Mouse (Mus musculus) forebrain, embryonic 14.5 days (tissue): Measurements from ENCODE around the gene 4930564D02Rik. TPM values are rescaled to one million over a fixed set of nuclear protein-coding genes. Genes with fewer than 3 reads are reported as not detected.

Experiments used
- ATAC-seq: fragments of 200-750 bp; cut with Nextera tagmentation; 2 replicates; pipeline ENCODE4 v1.8.0; 2017; ENCODE audit warnings: mild to moderate bottlenecking, moderate library complexity
- DNase-seq: peaks from one replicate; pipeline ENCODE4 v3.0.0-alpha.2; 2015; ENCODE audit warnings: low spot score
- H3K27ac ChIP-seq: fragments of 300-500 bp; sonication (generic); 2 replicates; pipeline ENCODE4 v1.5.1; 2014; ENCODE audit warnings: low read depth, mild to moderate bottlenecking, control low read depth, low read length, moderate library complexity
- H3K27me3 ChIP-seq: fragments of 300-500 bp; sonication (generic); replicated peaks from 2 replicates; pipeline ENCODE4 v1.6.1; 2014; ENCODE audit warnings: low read length, control low read depth, mixed read lengths; ENCODE audit not compliant: control insufficient read depth, insufficient read depth
- H3K36me3 ChIP-seq: fragments of 300-500 bp; sonication (generic); 2 replicates; pipeline ENCODE4 v1.6.1; 2014; ENCODE audit warnings: low read length, control low read depth; ENCODE audit not compliant: control insufficient read depth, insufficient read depth
- H3K4me1 ChIP-seq: fragments of 300-500 bp; sonication (generic); 2 replicates; pipeline ENCODE4 v1.6.1; 2014; ENCODE audit warnings: antibody characterized with exemption, low read length, control low read depth; ENCODE audit not compliant: control insufficient read depth, insufficient read depth
- H3K4me2 ChIP-seq: fragments of 300-500 bp; sonication (generic); 2 replicates; pipeline ENCODE4 v1.6.1; 2014; ENCODE audit warnings: mild to moderate bottlenecking, control low read depth, low read length
- H3K4me3 ChIP-seq: fragments of 300-500 bp; sonication (generic); 2 replicates; pipeline ENCODE4 v1.5.1; 2014; ENCODE audit warnings: low read depth, low read length, control low read depth
- H3K9ac ChIP-seq: fragments of 300-500 bp; sonication (generic); 2 replicates; pipeline ENCODE4 v1.6.1; 2014; ENCODE audit warnings: mild to moderate bottlenecking, low read length, control low read depth, moderate library complexity
- H3K9me3 ChIP-seq: fragments of 300-500 bp; sonication (generic); replicated peaks from 2 replicates; pipeline ENCODE4 v1.6.1; 2016; ENCODE audit warnings: low read length, control low read depth, mixed read lengths; ENCODE audit not compliant: control insufficient read depth
- WGBS: fragments of 180-500 bp; shearing (Covaris S2); extraction: QIAGEN DNeasy Blood & Tissue Kit; methylation state at CpG from one replicate; pipeline ENCODE4 v1.1.7; 2014; 5-methylcytosine and 5-hydroxymethylcytosine counted together
- polyA plus RNA-seq: library from polyadenylated mRNA; unstranded; fragments of >200 nt; fragmentation: Nextera tagmentation; extraction: Ambion mirVana; gene quantifications from 2 replicates; pipeline ENCODE4 v1.2.1, GENCODE M21; 2014

Gene 4930564D02Rik
- polyA plus RNA-seq, 1 experiment from 2014 or later, result not detected

DNA sequence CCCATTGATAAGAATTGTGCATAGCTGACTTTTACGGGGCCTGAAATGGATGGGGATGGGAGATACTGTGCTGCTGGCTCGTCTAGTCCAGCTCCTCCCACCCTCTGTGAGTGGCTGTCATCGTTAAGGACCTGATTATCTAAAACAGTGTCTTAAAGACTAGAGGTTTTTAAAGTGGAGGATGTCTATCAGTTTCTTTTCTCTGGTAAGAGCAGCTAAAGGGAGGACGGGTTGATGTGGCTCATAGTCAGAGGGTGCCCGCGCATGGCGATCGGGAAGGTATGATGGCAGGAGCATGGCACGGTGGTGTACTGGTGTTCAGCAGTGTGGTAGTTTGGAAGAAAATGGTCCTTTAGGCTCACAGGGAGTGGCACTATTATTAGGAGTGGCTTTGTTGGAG is 4.0 kb upstream of the 4930564D02Rik start:
- H3K27ac ChIP-seq, result no peak overlapping the region
- ATAC-seq (no peak), DNase-seq (no peak)
- no peaks in the 10 kb centered on the region for H3K36me3 ChIP-seq
- H3K4me3 ChIP-seq, result no peak overlapping the region
- H3K4me1 ChIP-seq, result no peaks in the 10 kb centered on the region
- WGBS, result 74% methylated on average over 9 of the region's 9 CpGs
- H3K4me2 ChIP-seq, result no peak overlapping the region
- H3K9me3 ChIP-seq, result no peaks in the 10 kb centered on the region
- H3K27me3 ChIP-seq, result no peaks in the 10 kb centered on the region
- no peak overlapping the region for H3K9ac ChIP-seq

DNA sequence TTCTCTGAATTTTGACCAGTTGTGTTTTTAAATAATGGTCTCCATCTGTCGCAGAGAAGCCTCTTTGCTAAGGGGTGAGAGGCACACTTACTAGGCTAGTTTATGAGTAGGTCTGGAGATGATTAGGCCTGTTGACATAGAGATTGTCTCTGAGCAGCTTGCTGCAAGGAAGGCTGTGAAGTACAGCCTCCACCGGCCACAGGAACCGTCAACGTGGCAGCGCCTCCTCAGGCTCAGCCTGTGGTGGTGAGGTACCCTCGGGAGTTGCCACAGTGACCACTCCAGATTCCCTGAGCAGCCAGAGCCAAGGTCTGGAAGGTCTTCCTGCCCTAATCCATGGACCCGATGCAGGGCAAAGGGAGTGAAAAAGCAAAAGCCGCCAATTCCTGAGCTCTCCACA is 3.9 kb downstream of the 4930564D02Rik start:
- H3K27me3 ChIP-seq, result no peaks in the 10 kb centered on the region
- DNase-seq, result no peak
- ATAC-seq, result no peak
- no peaks in the 10 kb centered on the region for H3K36me3 ChIP-seq
- no peaks in the 10 kb centered on the region for H3K9me3 ChIP-seq
- H3K4me1 ChIP-seq, result no peaks in the 10 kb centered on the region
- 81% methylated on average over 8 of the region's 8 CpGs for WGBS
- no peak overlapping the region for H3K4me3 ChIP-seq
- H3K9ac ChIP-seq, result no peak overlapping the region
- no peak overlapping the region for H3K4me2 ChIP-seq
- H3K27ac ChIP-seq, result no peak overlapping the region

DNA sequence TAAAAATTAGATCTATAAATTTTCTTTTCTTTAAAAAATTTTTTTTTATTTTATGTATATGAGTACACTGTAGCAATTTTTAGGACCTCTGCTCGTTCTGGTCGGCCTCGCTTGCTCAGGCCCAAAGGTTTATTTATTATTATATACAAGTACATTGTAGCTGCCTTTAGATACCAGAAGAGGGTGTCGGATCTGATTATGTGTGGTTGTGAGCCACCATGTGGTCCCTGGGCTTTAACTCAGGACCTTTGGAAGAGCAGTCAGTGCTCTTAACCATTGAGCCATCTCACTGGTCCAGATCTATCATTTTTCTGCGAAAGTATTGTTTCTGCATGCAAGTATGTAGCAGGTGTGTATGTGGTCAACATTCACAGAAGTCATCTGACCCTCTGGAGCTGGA is 4.6 kb downstream of the 4930564D02Rik start:
- H3K27me3 ChIP-seq, result no peaks in the 10 kb centered on the region
- no peaks in the 10 kb centered on the region for H3K9me3 ChIP-seq
- no peaks in the 10 kb centered on the region for H3K36me3 ChIP-seq
- H3K4me2 ChIP-seq, result no peak overlapping the region
- H3K4me3 ChIP-seq, result no peak overlapping the region
- DNase-seq (no peak), ATAC-seq (no peak)
- no peak overlapping the region for H3K27ac ChIP-seq
- no peaks in the 10 kb centered on the region for H3K4me1 ChIP-seq
- 95% methylated on average over 5 of the region's 5 CpGs for WGBS
- no peak overlapping the region for H3K9ac ChIP-seq

DNA sequence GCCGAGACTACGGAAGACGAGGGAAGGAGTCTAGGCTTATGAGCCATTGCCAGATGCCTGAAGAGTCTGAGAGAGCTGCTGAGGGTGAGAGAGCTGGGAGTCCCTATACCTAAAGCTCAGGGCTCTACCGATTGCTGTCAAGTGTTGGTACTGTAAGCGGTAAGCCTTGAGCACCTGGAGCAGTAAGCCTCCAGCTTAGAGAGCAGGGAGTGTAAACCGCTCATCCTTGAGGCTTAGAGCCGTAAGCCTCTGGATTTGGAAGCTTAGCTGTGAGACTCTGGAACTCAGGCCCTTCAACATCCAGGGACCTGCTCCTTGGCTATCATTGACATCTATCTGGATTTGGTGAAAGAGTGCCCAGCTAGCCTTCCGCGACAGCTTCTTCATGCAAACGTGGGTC is 5.9 kb downstream of the 4930564D02Rik start:
- 94% methylated on average over 10 of the region's 10 CpGs for WGBS
- no peaks in the 10 kb centered on the region for H3K27me3 ChIP-seq
- no peak overlapping the region for H3K27ac ChIP-seq
- H3K9me3 ChIP-seq, result no peaks in the 10 kb centered on the region
- H3K4me1 ChIP-seq, result no peaks in the 10 kb centered on the region
- no peak for DNase-seq
- no peak overlapping the region for H3K9ac ChIP-seq
- no peaks in the 10 kb centered on the region for H3K36me3 ChIP-seq
- no peak overlapping the region for H3K4me3 ChIP-seq
- no peak for ATAC-seq
- no peak overlapping the region for H3K4me2 ChIP-seq

DNA sequence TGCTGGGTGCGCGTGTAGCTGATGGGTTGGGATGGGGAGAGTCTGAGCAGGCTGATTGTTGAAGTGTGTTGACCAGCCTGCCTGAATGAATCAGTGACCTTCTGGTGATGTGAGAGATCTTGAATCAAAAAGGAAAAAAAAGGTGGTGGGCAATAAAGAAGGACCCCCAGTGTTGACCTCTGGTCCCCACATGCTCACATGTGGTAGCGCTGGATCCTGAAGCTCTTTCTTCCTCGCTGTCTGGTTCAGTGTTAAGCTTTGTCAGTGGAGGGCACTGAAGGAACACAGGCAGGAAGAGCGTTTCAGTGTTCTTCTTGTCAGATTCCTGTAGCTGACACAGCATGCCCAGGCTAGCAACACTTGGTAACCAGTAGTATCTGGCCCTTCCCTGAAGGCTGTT is 9.2 kb downstream of the 4930564D02Rik start:
- Histone ChIP-seq H3K27me3 (no peaks in the 10 kb centered on the region), H3K9ac (no peak overlapping the region), H3K36me3 (no peaks in the 10 kb centered on the region), H3K4me1 (no peaks in the 10 kb centered on the region), H3K4me2 (no peak overlapping the region), H3K27ac (no peak overlapping the region), H3K9me3 (no peaks in the 10 kb centered on the region), H3K4me3 (no peak overlapping the region)
- DNase-seq (no peak), ATAC-seq (no peak)
- WGBS, result 91% methylated on average over 5 of the region's 5 CpGs

DNA sequence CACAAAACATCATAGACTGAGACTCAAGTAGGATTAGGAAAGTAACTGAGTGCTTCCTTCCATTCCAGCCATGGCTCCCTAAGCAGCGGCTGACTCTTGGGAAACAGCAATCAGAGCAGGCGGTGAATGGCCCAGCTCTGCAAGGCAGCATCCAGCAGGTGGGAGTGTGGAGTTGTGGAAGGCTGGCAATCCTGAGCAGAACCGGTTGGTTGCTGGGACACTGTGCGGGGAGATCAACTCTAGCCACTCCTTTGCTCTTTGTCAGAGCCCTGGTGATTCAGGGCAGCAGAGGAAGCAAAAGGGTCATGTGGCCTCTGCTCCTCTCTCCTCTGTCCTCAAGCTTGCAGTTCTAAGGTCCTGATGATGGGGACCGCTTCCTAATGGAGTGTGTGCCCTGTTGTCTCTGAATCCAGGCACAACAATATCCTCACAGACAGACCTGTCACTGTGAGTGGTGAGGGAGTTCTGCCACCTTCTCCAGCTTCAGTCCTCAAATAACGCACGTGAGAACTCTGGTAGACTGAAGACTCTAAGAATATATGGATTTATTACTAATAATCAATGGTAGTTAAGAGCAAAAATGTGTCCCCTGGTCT is 11.7 kb downstream of the 4930564D02Rik start:
- DNase-seq (peak; percentile 85), ATAC-seq (peak; percentile 96)
- Histone ChIP-seq H3K9ac (no peak overlapping the region), H3K4me3 (no peak overlapping the region), H3K36me3 (no peaks in the 10 kb centered on the region), H3K27me3 (no peaks in the 10 kb centered on the region), H3K4me2 (no peak overlapping the region), H3K9me3 (no peaks in the 10 kb centered on the region), H3K27ac (no peak overlapping the region), H3K4me1 (no peaks in the 10 kb centered on the region)
- whole genome bisulfite sequencing, result 20% methylated on average over 7 of the region's 7 CpGs

DNA sequence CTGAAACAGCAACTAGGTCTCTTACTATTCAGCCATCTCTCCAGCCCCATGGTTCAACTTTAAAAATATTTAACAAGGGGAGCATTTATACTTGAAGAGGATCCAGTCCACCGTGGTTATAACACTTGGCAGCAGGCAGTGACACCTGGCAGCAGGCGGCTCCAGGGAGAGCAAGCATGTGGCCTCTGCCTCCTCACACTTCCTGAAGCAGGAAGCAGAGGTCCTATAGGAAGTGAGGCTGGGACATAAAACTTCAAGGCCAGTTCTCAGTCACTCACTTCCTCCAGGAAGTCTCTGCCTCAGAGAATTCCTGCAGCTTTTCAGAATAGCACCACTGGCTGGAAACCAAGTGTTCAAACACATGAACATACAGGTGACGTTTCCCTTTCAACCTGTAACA is 20.7 kb downstream of the 4930564D02Rik start:
- Histone ChIP-seq H3K9ac (no peak overlapping the region), H3K9me3 (no peaks in the 10 kb centered on the region), H3K4me2 (no peak overlapping the region), H3K27me3 (no peaks in the 10 kb centered on the region), H3K4me1 (no peaks in the 10 kb centered on the region), H3K4me3 (no peak overlapping the region), H3K27ac (no peak overlapping the region), H3K36me3 (no peaks in the 10 kb centered on the region)
- DNase-seq, result no peak
- 78% methylated on average over 3 of the region's 3 CpGs for WGBS
- ATAC-seq, result no peak

DNA sequence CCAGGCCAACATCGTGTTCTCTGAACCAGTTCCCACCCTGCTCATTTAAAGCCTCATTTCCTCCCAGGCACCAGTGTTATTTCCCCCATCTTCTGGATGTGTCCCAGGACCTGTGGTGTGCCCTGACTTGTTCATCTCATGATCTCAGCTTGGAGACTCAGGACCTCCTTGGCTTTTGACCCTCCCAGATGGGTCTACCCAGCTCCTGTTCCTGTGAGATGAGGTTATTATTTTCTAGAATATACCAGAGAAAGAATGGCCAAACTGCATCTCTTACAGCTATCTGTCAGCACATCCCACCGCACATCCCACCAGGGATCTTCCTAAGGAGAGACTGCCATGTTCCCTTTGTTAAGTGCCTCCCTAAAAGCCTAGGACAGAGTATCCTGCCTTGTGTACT is 22.0 kb downstream of the 4930564D02Rik start:
- no peaks in the 10 kb centered on the region for H3K9me3 ChIP-seq
- H3K27me3 ChIP-seq, result no peaks in the 10 kb centered on the region
- no peaks in the 10 kb centered on the region for H3K36me3 ChIP-seq
- DNase-seq (no peak), ATAC-seq (no peak)
- H3K4me3 ChIP-seq, result no peak overlapping the region
- H3K27ac ChIP-seq, result no peak overlapping the region
- no peak overlapping the region for H3K9ac ChIP-seq
- no peaks in the 10 kb centered on the region for H3K4me1 ChIP-seq
- 88% methylated on average over 2 of the region's 2 CpGs for WGBS
- no peak overlapping the region for H3K4me2 ChIP-seq

DNA sequence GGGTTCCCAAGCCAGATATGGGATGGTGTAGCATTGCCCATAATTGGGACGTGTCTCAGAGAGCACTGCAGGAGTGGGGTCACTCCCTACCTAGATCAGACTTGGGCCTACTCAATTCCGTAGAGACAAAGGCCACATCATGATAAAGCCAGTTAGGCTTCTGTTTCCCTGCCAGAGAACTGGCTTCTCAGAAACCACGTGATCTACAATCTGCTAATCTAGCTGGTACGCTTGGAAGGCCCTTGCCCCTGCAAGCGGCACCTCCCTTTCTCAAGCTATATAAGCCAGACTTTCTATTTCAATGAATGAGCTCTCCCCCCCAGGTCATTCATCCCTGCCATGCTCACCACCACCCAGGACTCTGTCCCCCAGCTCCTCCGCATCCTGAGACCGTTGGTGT is 23.5 kb downstream of the 4930564D02Rik start:
- Histone ChIP-seq H3K4me1 (no peaks in the 10 kb centered on the region), H3K36me3 (no peaks in the 10 kb centered on the region), H3K27me3 (no peaks in the 10 kb centered on the region), H3K27ac (no peak overlapping the region), H3K9ac (no peak overlapping the region), H3K4me3 (no peak overlapping the region), H3K9me3 (no peaks in the 10 kb centered on the region), H3K4me2 (no peak overlapping the region)
- 93% methylated on average over 7 of the region's 7 CpGs for WGBS
- ATAC-seq (no peak), DNase-seq (no peak)
